Mouse (Mus musculus) kidney, embryonic 14.5 days (tissue): ENCODE measurements around the gene Zfp628. TPM values are rescaled to one million over a fixed set of nuclear protein-coding genes. Genes with fewer than 3 reads are reported as not detected.

ENCODE experiments used
- ATAC-seq: fragments of 200-750 bp; cut with Nextera tagmentation; 2 replicates; pipeline ENCODE4 v1.8.0; 2017; ENCODE audit warnings: moderate number of reproducible peaks, mild to moderate bottlenecking, moderate TSS enrichment, moderate library complexity; ENCODE audit not compliant: low FRiP score, low TSS enrichment
- H3K27ac ChIP-seq: fragments of 300-500 bp; sonication (generic); 2 replicates; pipeline ENCODE4 v1.5.1; 2014; ENCODE audit warnings: low read depth, mild to moderate bottlenecking, low read length, moderate library complexity, mixed read lengths
- H3K27me3 ChIP-seq: fragments of 300-500 bp; sonication (generic); 2 replicates; pipeline ENCODE4 v1.6.1; 2014; ENCODE audit warnings: mild to moderate bottlenecking, low read length; ENCODE audit not compliant: control insufficient read depth, insufficient read depth
- H3K36me3 ChIP-seq: fragments of 300-500 bp; sonication (generic); 2 replicates; pipeline ENCODE4 v1.6.1; 2014; ENCODE audit warnings: low read length, mixed read lengths; ENCODE audit not compliant: control insufficient read depth, insufficient read depth
- H3K4me1 ChIP-seq: fragments of 300-500 bp; sonication (generic); 2 replicates; pipeline ENCODE4 v1.6.1; 2014; ENCODE audit warnings: low read length, mixed read lengths; ENCODE audit not compliant: control insufficient read depth, insufficient read depth
- H3K4me2 ChIP-seq: fragments of 300-500 bp; sonication (generic); replicated peaks from 2 replicates; pipeline ENCODE4 v1.6.1; 2014; ENCODE audit warnings: low read depth, mild to moderate bottlenecking, low read length
- H3K4me3 ChIP-seq: fragments of 300-500 bp; sonication (generic); 2 replicates; pipeline ENCODE4 v1.5.1; 2014; ENCODE audit warnings: mild to moderate bottlenecking, low read length
- H3K9ac ChIP-seq: fragments of 300-500 bp; sonication (generic); 2 replicates; pipeline ENCODE4 v1.6.1; 2014; ENCODE audit warnings: low read depth, mild to moderate bottlenecking, low read length, moderate library complexity
- H3K9me3 ChIP-seq: fragments of 300-500 bp; sonication (generic); 2 replicates; pipeline ENCODE4 v1.6.1; 2016; ENCODE audit warnings: low read length; ENCODE audit not compliant: control insufficient read depth
- WGBS: fragments of 180-500 bp; shearing (Covaris S2); extraction: QIAGEN DNeasy Blood & Tissue Kit; methylation state at CpG from one replicate; pipeline ENCODE4 v1.1.7; 2014; 5-methylcytosine and 5-hydroxymethylcytosine counted together
- polyA plus RNA-seq: library from polyadenylated mRNA; unstranded; fragments of >200 nt; fragmentation: Nextera tagmentation; extraction: Ambion mirVana; gene quantifications from 2 replicates; pipeline ENCODE4 v1.2.1, GENCODE M21; 2014

Gene Zfp628
- polyA plus RNA-seq, 1 experiment from 2014 or later = 4.5 TPM

DNA sequence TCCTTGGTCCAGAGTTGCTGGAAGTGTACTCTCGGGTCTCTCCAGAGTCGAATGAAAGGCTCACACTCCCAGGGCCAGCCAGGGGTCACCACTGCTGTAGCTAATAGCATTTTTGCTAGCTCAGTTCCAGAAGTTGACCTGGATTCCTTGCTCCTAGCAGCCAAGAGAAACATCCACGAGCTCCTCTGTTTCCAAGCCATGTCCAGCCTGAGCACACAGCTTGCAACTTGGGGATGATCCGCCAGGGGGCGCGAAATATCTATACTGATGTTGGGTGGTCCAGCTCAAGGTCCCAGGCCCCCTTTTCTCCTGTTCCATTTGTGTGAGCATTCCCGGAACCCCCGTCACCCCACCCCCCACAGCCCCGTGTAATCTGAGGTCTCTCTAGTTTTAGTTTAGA lies 3.5 kb upstream of the Zfp628 start:
- Histone ChIP-seq H3K4me1 (peaks cover 11% of the 10 kb centered on the region), H3K27me3 (no peaks in the 10 kb centered on the region), H3K27ac (no peak overlapping the region; the same call in 1 of the 2 replicates), H3K36me3 (no peaks in the 10 kb centered on the region), H3K4me3 (no peak overlapping the region), H3K4me2 (no peak overlapping the region), H3K9me3 (no peaks in the 10 kb centered on the region), H3K9ac (no peak overlapping the region)
- WGBS = 33% methylated on average over 9 of the region's 9 CpGs
- ATAC-seq = peak; percentile 10; the same call in 1 of the 2 replicates

DNA sequence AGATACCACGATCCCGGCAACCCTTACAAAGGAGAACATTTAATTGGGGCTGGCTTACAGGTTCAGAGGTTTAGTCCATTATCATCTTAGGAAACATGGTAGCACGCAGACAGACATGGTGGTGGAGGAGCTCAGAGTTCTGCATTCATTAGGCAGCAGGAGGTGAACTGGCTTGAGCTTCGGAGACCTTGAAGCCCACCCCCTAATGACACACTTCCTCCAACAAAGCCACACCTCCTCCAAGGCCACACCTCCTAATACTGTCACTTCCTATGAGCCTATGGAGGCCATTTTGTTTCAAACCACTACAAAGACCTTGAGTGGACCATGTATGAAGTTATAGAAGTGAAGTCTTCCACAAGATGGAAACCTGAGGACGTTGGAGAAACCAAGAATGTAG lies 2.8 kb upstream of the Zfp628 start:
- H3K4me2 ChIP-seq = no peak overlapping the region
- no peaks in the 10 kb centered on the region; the same call in 1 of the 2 replicates for H3K36me3 ChIP-seq
- H3K27ac ChIP-seq = no peak overlapping the region
- no peaks in the 10 kb centered on the region for H3K9me3 ChIP-seq
- H3K4me1 ChIP-seq = peaks cover 17% of the 10 kb centered on the region
- H3K9ac ChIP-seq = no peak overlapping the region
- H3K27me3 ChIP-seq = no peaks in the 10 kb centered on the region
- no peak for ATAC-seq
- H3K4me3 ChIP-seq = no peak overlapping the region
- WGBS = 77% methylated on average over 5 of the region's 5 CpGs

DNA sequence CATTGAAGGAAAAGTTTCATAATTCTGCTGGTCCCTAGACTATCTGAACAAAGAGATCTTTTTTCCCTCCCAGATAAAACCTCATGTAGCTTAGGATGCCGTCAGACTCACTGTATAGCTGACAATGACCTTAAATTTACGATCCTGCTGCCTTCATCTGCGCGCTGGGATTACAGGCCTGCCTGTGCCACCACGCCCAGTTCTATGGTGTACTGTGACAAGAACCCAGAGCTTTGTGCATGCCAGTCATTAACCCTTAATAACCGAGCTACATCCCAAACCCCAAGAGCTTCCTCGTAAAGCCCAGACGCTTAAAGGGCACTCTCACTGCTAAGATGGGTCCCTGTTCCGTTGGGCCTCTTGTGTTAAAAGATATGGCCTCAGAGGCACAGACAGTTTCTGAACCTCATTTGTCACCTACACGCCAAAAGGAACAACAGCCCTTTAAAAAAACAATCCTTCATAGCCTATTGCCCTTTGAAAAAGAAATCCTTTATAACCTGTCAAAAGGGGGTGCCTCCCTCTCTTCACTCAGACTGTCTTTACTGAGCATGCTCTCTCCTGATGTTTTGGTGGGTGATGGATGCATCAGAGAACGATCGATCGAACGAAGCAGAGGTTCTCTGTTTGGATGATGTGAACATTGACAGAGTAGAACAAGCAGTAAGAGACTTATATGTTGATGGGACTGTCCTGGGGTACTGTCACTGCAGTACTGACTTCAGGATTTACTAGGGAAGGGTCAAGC lies 826 bp downstream of the Zfp628 start:
- WGBS = 8% methylated on average over 14 of the region's 14 CpGs
- peak overlapping the region; percentile 95 for H3K9ac ChIP-seq
- H3K9me3 ChIP-seq = no peaks in the 10 kb centered on the region
- peak overlapping the region; percentile 98 for H3K27ac ChIP-seq
- peak overlapping the region; percentile 70 for H3K4me2 ChIP-seq
- H3K27me3 ChIP-seq = no peaks in the 10 kb centered on the region
- peak; percentile 57 for ATAC-seq
- peaks cover 17% of the 10 kb centered on the region for H3K4me1 ChIP-seq
- peaks cover 30% of the 10 kb centered on the region for H3K36me3 ChIP-seq
- H3K4me3 ChIP-seq = peak overlapping the region; percentile 60

DNA sequence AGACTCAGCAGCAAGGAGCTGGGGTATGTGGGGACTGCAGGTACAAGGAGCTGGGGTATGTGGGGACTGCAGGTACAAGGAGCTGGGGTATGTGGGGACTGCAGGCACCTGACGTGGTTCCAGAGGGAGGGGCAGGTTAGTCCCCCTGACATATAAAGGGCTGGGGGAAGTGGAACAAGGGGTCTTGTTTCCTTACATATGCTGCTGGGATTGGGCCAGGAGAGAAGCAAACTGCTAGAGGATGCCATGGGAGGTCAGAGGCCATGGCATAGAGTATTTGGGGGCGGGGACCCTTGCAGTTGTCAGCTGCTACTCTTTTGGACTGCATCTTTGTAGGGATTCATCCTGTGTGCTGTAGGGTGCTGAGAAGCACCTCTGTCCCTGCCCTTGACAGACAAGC lies 2.5 kb downstream of the Zfp628 start:
- Histone ChIP-seq H3K27me3 (no peaks in the 10 kb centered on the region), H3K9me3 (no peaks in the 10 kb centered on the region), H3K27ac (no peak overlapping the region), H3K36me3 (peaks cover 32% of the 10 kb centered on the region), H3K4me3 (no peak overlapping the region), H3K4me2 (no peak overlapping the region), H3K4me1 (peaks cover 18% of the 10 kb centered on the region), H3K9ac (no peak overlapping the region)
- no peak for ATAC-seq
- WGBS = 89% methylated on average over 2 of the region's 2 CpGs

DNA sequence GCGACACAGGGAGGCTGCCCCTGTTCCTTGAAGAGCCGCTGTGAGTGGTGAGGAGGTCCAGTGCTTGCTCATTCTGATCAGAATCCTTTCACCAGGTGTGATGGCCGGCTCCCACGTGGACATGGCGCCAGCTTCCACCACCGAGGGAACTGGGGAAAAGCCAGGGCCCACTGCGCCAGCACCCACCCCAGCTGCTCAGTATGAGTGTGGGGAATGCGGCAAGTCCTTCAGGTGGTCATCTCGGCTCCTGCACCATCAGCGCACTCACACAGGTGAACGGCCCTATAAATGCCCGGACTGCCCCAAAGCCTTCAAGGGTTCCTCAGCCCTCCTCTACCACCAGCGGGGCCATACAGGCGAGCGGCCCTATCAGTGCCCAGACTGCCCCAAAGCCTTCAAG lies 3.7 kb downstream of the Zfp628 start:
- H3K9ac ChIP-seq = no peak overlapping the region
- H3K4me2 ChIP-seq = no peak overlapping the region
- no peaks in the 10 kb centered on the region for H3K27me3 ChIP-seq
- no peak overlapping the region for H3K4me3 ChIP-seq
- ATAC-seq = no peak
- peaks cover 30% of the 10 kb centered on the region for H3K4me1 ChIP-seq
- H3K9me3 ChIP-seq = no peaks in the 10 kb centered on the region
- peaks cover 32% of the 10 kb centered on the region for H3K36me3 ChIP-seq
- WGBS = 94% methylated on average over 15 of the region's 15 CpGs
- no peak overlapping the region for H3K27ac ChIP-seq

DNA sequence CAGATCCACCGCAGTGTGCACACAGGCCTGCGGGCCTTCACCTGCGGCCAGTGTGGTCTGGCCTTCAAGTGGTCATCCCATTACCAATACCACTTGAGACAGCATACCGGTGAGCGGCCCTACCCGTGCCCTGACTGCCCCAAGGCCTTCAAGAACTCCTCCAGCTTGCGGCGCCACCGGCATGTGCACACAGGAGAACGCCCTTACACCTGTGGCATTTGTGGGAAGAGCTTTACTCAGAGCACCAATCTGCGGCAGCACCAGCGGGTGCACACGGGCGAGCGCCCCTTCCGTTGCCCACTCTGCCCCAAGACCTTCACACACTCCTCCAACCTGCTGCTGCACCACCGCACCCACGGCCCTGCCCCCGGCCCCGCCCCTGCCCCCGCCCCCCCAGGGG lies 4.1 kb downstream of the Zfp628 start:
- Histone ChIP-seq H3K27me3 (no peaks in the 10 kb centered on the region), H3K4me1 (peaks cover 34% of the 10 kb centered on the region), H3K9ac (no peak overlapping the region), H3K9me3 (no peaks in the 10 kb centered on the region), H3K4me3 (no peak overlapping the region), H3K36me3 (peaks cover 32% of the 10 kb centered on the region), H3K27ac (no peak overlapping the region), H3K4me2 (no peak overlapping the region)
- no peak for ATAC-seq
- WGBS = 85% methylated on average over 21 of the region's 21 CpGs

DNA sequence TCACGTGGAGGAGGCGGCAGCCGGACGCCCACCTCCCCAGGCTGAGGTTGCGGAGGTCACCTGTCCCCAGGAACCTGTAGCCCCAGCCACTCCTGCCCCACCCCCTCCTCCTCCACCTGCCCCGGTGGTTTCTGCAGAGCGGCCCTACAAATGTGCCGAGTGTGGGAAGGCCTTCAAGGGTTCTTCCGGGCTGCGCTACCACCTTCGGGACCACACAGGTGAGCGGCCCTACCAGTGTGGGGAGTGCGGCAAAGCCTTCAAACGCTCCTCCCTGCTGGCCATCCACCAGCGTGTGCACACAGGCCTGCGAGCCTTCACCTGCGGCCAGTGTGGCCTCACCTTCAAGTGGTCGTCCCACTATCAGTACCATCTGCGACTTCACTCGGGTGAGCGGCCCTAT lies 5.0 kb downstream of the Zfp628 start:
- H3K36me3 ChIP-seq = peaks cover 32% of the 10 kb centered on the region
- no peak overlapping the region for H3K9ac ChIP-seq
- H3K27ac ChIP-seq = no peak overlapping the region
- H3K27me3 ChIP-seq = no peaks in the 10 kb centered on the region
- no peak overlapping the region for H3K4me3 ChIP-seq
- 81% methylated on average over 21 of the region's 21 CpGs for WGBS
- peaks cover 39% of the 10 kb centered on the region for H3K4me1 ChIP-seq
- no peak overlapping the region for H3K4me2 ChIP-seq
- no peaks in the 10 kb centered on the region for H3K9me3 ChIP-seq
- no peak for ATAC-seq

DNA sequence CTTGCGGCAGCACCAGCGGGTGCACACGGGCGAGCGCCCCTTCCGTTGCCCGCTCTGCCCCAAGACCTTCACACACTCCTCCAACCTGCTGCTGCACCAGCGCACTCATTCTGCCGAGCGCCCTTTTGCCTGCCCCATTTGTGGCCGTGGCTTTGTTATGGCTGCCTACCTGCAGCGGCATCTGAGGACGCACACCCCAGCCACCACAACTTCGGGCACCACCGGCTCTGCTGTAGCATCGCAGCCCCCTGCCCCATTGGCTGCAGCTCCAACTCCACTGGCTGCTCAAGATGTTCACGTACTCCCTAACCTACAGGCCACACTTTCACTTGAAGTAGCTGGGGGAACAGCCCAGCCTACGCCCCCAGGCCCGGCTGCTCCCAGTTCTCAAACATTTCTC lies 5.5 kb downstream of the Zfp628 start:
- H3K4me1 ChIP-seq = peaks cover 42% of the 10 kb centered on the region
- peak overlapping the region; percentile 68; the same call in 1 of the 2 replicates for H3K27ac ChIP-seq
- 92% methylated on average over 19 of the region's 19 CpGs for WGBS
- H3K4me3 ChIP-seq = no peak overlapping the region
- 0 out of 2 replicates have a peak overlapping the region, but pooled peaks have one; percentile 4 for H3K9ac ChIP-seq
- H3K4me2 ChIP-seq = no peak overlapping the region
- H3K36me3 ChIP-seq = peaks cover 32% of the 10 kb centered on the region
- H3K9me3 ChIP-seq = no peaks in the 10 kb centered on the region
- H3K27me3 ChIP-seq = no peaks in the 10 kb centered on the region
- ATAC-seq = no peak

DNA sequence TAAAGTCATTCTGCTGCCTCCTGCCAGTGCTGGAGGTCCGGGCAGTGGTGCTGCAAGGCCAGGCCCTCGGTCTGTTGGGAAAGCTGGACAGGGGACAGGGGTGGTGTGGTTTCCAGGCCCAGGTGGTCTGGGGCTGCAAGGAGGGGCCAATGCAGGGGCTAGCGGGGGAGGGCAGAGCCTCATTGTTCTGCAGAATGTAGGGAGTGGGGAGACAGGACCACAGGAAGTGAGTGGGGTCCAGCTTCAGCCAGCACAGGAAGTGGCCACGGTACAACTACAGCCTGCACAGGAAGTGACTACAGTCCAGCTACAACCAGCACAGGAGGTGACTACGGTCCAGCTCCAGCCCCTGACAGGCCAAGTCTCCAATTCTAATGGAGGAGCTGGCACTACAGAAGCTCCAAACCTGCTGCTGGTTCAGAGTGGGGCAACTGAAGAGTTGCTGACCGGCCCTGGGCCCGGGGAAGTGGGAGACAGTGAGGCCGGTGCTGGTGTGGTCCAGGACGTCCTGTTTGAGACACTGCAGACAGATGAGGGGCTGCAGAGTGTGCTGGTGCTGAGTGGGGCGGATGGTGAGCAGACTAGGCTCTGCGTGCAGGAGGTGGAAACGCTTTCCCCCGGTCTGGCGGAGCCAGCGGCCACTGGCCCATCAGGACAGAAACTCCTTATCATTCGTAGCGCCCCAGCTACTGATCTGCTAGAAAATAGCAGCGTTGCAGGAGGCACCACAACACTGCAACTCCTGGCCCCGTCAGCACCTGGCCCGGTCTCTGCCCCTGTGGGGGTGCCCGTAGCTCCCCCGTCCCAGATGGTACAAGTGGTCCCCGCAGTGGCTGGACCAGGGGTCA lies 6.2 kb downstream of the Zfp628 start:
- H3K4me1 ChIP-seq = peaks cover 46% of the 10 kb centered on the region
- H3K4me2 ChIP-seq = no peak overlapping the region
- H3K27ac ChIP-seq = peak overlapping the region; percentile 68
- H3K9me3 ChIP-seq = no peaks in the 10 kb centered on the region
- 60% methylated on average over 23 of the region's 23 CpGs for WGBS
- ATAC-seq = no peak
- H3K27me3 ChIP-seq = no peaks in the 10 kb centered on the region
- peaks cover 32% of the 10 kb centered on the region for H3K36me3 ChIP-seq
- no peak overlapping the region for H3K4me3 ChIP-seq
- 0 out of 2 replicates have a peak overlapping the region, but pooled peaks have one; percentile 4 for H3K9ac ChIP-seq
